Mouse (Mus musculus): ENCODE results near the gene Slfn3. TPM values are rescaled to one million over a fixed set of nuclear protein-coding genes. Genes with fewer than 3 reads are reported as not detected.
"Not testable (repeated sequence)": the region's sequence is repeated elsewhere in the genome, so short reads cannot be mapped to it uniquely, and the experiment has no call there.

Gene Slfn3
- polyA plus RNA-seq, 1 experiment from 2014 or later: 0.12 TPM

GRCm38 (mm10) chr11:83227926-83228723 is 37.0 kb downstream of the Slfn3 start:
- no peaks in the 10 kb centered on the region for H3K9me3 ChIP-seq
- no peaks in the 10 kb centered on the region for H3K4me1 ChIP-seq (replicated peaks)
- no peak overlapping the region for H3K9ac ChIP-seq
- ATAC-seq (ENCODE audit: low FRiP score): no peak
- no peak overlapping the region for H3K4me2 ChIP-seq
- H3K4me3 ChIP-seq: no peak overlapping the region
- no peaks in the 10 kb centered on the region for H3K27me3 ChIP-seq
- no peaks in the 10 kb centered on the region for H3K36me3 ChIP-seq
- 85% methylated on average over 7 of the region's 7 CpGs for WGBS
- no peak overlapping the region for H3K27ac ChIP-seq

- Histone ChIP-seq H3K27me3 (no peaks in the 10 kb centered on the region), H3K4me1 (replicated peaks) (no peaks in the 10 kb centered on the region), H3K27ac (no peak overlapping the region), H3K9ac (no peak overlapping the region), H3K4me2 (no peak overlapping the region), H3K9me3 (no peaks in the 10 kb centered on the region), H3K36me3 (no peaks in the 10 kb centered on the region), H3K4me3 (no peak overlapping the region)
- 87% methylated on average over 3 of the region's 3 CpGs for WGBS
- no peak for ATAC-seq (ENCODE audit: low FRiP score)
Observed at GRCm38 (mm10) chr11:83230966-83231365, 39.8 kb downstream of the Slfn3 start.

GRCm38 (mm10) chr11:83233621-83234020 is 42.5 kb downstream of the Slfn3 start:
- not testable (repeated sequence) for H3K4me1 ChIP-seq (replicated peaks)

GRCm38 (mm10) chr11:83237390-83237789 is 46.3 kb downstream of the Slfn3 start:
- H3K9ac ChIP-seq; H3K9me3 ChIP-seq; H3K36me3 ChIP-seq; H3K27me3 ChIP-seq; H3K4me3 ChIP-seq; H3K4me1 ChIP-seq (replicated peaks); ATAC-seq (ENCODE audit: low FRiP score); H3K27ac ChIP-seq; H3K4me2 ChIP-seq: not testable (repeated sequence)
- WGBS: 88% methylated on average over 9 of the region's 9 CpGs

More at GRCm38 (mm10) chr11:83233621-83234020, 42.5 kb downstream of the Slfn3 start:
- not testable (repeated sequence) for H3K27ac ChIP-seq; H3K9me3 ChIP-seq; H3K4me3 ChIP-seq; H3K9ac ChIP-seq; ATAC-seq (ENCODE audit: low FRiP score); H3K27me3 ChIP-seq; H3K4me2 ChIP-seq; H3K36me3 ChIP-seq
- 53% methylated on average over 5 of the region's 5 CpGs for WGBS

DNA sequence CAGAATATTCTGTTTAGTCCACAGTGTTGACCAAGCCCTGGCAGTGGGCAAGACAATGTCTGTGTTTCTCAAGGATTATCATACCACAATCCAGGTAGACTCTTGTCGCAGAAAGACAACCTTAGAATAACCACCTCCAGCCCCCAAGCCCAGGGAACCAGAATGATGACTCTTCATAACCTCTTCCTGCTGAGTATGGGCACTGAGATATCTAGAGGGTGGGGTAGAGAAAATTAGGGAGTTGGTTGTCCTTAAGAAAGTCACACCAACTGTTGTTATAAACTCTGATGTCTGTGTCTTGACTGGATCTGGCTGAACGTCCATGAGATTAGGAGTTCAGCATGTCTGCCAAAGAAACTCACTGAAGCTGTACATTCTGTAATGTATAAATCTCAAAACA is 47.3 kb downstream of the Slfn3 start:
- no peak overlapping the region for H3K9ac ChIP-seq
- WGBS: 89% methylated on average over 2 of the region's 2 CpGs

DNA sequence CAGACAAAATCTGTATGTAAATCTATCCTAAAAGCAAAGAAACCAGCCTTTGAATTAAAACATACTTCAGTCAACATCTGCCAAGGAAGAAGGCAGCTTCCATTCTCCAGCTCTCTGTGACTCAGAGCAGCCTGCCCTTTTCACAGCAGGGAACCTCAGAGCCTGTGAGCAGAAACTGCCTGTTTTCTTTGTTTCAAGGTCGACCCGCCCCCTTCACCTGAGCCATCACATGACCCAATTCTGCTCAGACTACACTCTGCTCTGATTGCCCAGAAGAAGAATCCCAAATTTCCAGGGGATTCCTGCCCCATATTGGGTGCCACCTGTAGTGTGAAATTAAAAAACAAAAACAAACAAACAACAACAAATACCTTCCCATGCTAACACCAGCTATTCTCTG is 48.7 kb downstream of the Slfn3 start:
- Histone ChIP-seq H3K9me3 (no peaks in the 10 kb centered on the region), H3K4me3 (no peak overlapping the region)

More for the DNA sequence above, 47.3 kb downstream of the Slfn3 start:
- no peak for ATAC-seq (ENCODE audit: low FRiP score)
- Histone ChIP-seq H3K36me3 (no peaks in the 10 kb centered on the region), H3K4me3 (no peak overlapping the region), H3K4me1 (replicated peaks) (no peaks in the 10 kb centered on the region), H3K4me2 (no peak overlapping the region), H3K27ac (no peak overlapping the region), H3K27me3 (no peaks in the 10 kb centered on the region), H3K9me3 (no peaks in the 10 kb centered on the region)

DNA sequence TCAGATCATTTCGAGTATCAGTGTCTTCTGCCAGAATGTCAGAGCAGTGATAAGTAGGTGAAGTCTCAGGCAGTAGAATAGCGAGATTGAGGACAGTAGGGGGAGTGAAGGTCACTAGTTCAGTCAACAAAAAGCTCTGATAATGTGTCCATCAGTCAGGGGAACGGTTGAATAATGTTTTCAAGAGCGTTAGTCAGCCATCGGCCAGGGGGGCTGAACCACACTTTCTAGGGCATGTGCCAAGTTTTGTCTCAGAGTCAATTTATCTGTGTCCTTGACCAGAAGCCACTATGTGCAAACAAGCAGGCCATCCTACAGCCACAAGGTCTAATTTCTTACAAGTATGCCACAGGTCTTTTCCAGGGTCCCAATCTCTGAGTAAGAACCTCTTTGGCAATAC is 66.1 kb downstream of the Slfn3 start:
- H3K27me3 ChIP-seq; H3K27ac ChIP-seq; H3K9me3 ChIP-seq; H3K4me2 ChIP-seq; ATAC-seq (ENCODE audit: low FRiP score); H3K9ac ChIP-seq; H3K4me3 ChIP-seq; H3K4me1 ChIP-seq (replicated peaks); H3K36me3 ChIP-seq: not testable (repeated sequence)
- WGBS: 60% methylated on average over 5 of the region's 5 CpGs

More for the DNA sequence above, 48.7 kb downstream of the Slfn3 start:
- Histone ChIP-seq H3K9ac (no peak overlapping the region), H3K27me3 (no peaks in the 10 kb centered on the region), H3K27ac (no peak overlapping the region), H3K4me1 (replicated peaks) (no peaks in the 10 kb centered on the region), H3K4me2 (no peak overlapping the region), H3K36me3 (no peaks in the 10 kb centered on the region)
- WGBS: 13% methylated on average over 2 of the region's 2 CpGs
- no peak for ATAC-seq (ENCODE audit: low FRiP score)

DNA sequence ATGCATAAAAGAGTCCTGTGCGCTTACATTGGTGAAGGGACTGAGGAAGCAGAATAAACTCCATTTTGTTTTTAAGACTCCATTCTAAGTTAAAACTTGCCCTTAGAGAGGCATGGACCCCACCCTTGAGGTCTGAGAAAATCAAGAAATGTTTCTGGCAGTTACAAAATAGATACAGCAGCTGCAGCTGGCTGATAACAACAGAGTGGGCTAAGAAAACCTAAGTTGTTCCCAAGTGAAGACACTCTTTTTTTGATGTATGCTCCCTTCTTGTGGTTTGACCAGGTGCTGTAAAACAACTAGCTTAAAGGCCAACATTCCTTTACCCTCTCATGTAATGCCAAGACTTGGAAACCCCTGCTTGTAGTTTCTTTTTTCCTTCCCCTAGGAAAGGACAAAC is 71.5 kb downstream of the Slfn3 start:
- no peak overlapping the region for H3K4me2 ChIP-seq
- no peak overlapping the region for H3K27ac ChIP-seq
- H3K9ac ChIP-seq: no peak overlapping the region
- WGBS: 95% methylated on average over 1 of the region's 1 CpGs
- H3K36me3 ChIP-seq: no peaks in the 10 kb centered on the region
- H3K4me1 ChIP-seq (replicated peaks): no peaks in the 10 kb centered on the region
- no peaks in the 10 kb centered on the region for H3K9me3 ChIP-seq
- H3K27me3 ChIP-seq: no peaks in the 10 kb centered on the region
- H3K4me3 ChIP-seq: no peak overlapping the region
- ATAC-seq (ENCODE audit: low FRiP score): no peak

GRCm38 (mm10) chr11:83263146-83263545 is 72.0 kb downstream of the Slfn3 start:
- Histone ChIP-seq H3K9me3 (no peaks in the 10 kb centered on the region), H3K27ac (no peak overlapping the region), H3K4me1 (replicated peaks) (no peaks in the 10 kb centered on the region), H3K4me3 (no peak overlapping the region), H3K9ac (no peak overlapping the region), H3K36me3 (no peaks in the 10 kb centered on the region), H3K4me2 (no peak overlapping the region), H3K27me3 (no peaks in the 10 kb centered on the region)
- ATAC-seq (ENCODE audit: low FRiP score): no peak
- 64% methylated on average over 3 of the region's 3 CpGs for WGBS

Other genes starting within 250 kb of the Slfn3 start
- gene Slfn5, start 240.0 kb upstream of the Slfn3 start, polyA plus RNA-seq (2015; fragmentation: Nextera tagmentation; extraction: Ambion mirVana): 1.00 and 1.0 TPM in 2 replicates
- gene Slfn9, start 199.5 kb upstream of the Slfn3 start, polyA plus RNA-seq (2015; fragmentation: Nextera tagmentation; extraction: Ambion mirVana): 2.7 and 2.8 TPM in 2 replicates
- 0.10 and 0.35 TPM in 2 replicates for gene Slfn8, start 170.5 kb upstream of the Slfn3 start, polyA plus RNA-seq (2015; fragmentation: Nextera tagmentation; extraction: Ambion mirVana)
- 1.3 TPM in 2 replicates for gene Slfn2, start 126.2 kb upstream of the Slfn3 start, polyA plus RNA-seq (2015; fragmentation: Nextera tagmentation; extraction: Ambion mirVana)
- not detected in 2 replicates for gene Slfn1, start 74.5 kb upstream of the Slfn3 start, polyA plus RNA-seq (2015; fragmentation: Nextera tagmentation; extraction: Ambion mirVana)
- 0.06 TPM in 1 of 2 replicates, not detected in the other for gene Slfn4, start 16.1 kb upstream of the Slfn3 start, polyA plus RNA-seq (2015; fragmentation: Nextera tagmentation; extraction: Ambion mirVana)
- 0.04 and 0.17 TPM in 2 replicates for gene Slfn14, start 95.4 kb downstream of the Slfn3 start, polyA plus RNA-seq (2015; fragmentation: Nextera tagmentation; extraction: Ambion mirVana)
- gene Ap2b1, start 107.7 kb downstream of the Slfn3 start, polyA plus RNA-seq (2015; fragmentation: Nextera tagmentation; extraction: Ambion mirVana): 111 and 114 TPM in 2 replicates
- gene Pex12, start 111.3 kb downstream of the Slfn3 start, polyA plus RNA-seq (2015; fragmentation: Nextera tagmentation; extraction: Ambion mirVana): 16.8 and 18.3 TPM in 2 replicates
- gene Rasl10b, start 217.8 kb downstream of the Slfn3 start, polyA plus RNA-seq (2015; fragmentation: Nextera tagmentation; extraction: Ambion mirVana): 22.2 and 22.5 TPM in 2 replicates
- 0.43 and 1.4 TPM in 2 replicates for gene Gas2l2, start 238.1 kb downstream of the Slfn3 start, polyA plus RNA-seq (2015; fragmentation: Nextera tagmentation; extraction: Ambion mirVana)
- gene 1700020L24Rik, start 246.3 kb downstream of the Slfn3 start, polyA plus RNA-seq (2015; fragmentation: Nextera tagmentation; extraction: Ambion mirVana): 0.48 TPM in 1 of 2 replicates, not detected in the other

Data from hindbrain, embryonic 13.5 days (tissue).